Mouse (Mus musculus): ENCODE data around the gene Nat8f6. TPM values are rescaled to one million over a fixed set of nuclear protein-coding genes. Genes with fewer than 3 reads are reported as not detected.

The Nat8f6 gene
- 0.19 and 0.25 TPM in 2 replicates for polyA plus RNA-seq (2021; fragmentation: Nextera tagmentation)
- long read RNA-seq, experiment 1, partial matches to known transcripts: 0 of 10 reads
- long read RNA-seq, experiment 1, other reads (novel, unspliced or antisense): 10 of 10 reads
- long read RNA-seq, experiment 2: 0 reads

GRCm38 (mm10) chr6:85820837-85821236 lies at the start of gene Nat8f6, which contains the start of gene Nat8f5:
Gene Nat8f6, minus strand, starts transcription at chr6:85820954.
Gene Nat8f5, minus strand, starts transcription at chr6:85820972.

GRCm38 (mm10) chr6:85869006-85869405 lies 48.3 kb upstream of the Nat8f6 start, which contains the start of gene Nat8f2:
Gene Nat8f2, minus strand, starts transcription at chr6:85869158.

DNA sequence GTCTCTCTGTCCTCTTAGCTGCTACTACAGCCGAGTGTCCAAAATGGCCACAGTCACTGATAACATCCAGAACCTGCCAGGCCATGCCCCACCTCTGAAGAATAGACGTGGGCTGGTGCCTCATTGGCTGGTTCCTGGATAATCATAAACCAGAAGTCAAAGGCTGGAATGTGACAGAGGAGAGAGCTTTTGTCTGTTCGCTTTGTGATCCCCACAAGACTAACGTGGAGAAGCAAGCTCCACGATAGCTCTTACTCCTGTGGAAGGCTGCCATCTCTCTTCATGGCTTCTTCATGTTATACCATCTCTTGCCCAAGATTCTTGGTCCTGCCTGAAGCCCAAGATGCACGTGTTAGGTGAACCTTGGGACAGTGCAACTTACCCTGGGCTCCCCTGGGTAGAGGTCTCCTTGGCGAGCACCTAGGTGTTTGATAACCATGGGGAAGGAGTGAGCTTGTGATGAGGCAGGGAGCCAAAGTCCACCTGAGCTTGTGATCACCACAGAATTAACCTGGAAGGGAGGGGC lies 11.1 kb upstream of the Nat8f6 start, which contains the start of gene Nat8:
Gene Nat8, minus strand, starts transcription at position 287 of the 526 bp plus-strand sequence.

GRCm38 (mm10) chr6:85765532-85765931 lies 55.2 kb downstream of the Nat8f6 start, which contains the start of gene Nat8f3:
Gene Nat8f3, minus strand, starts transcription at chr6:85765754.

Small RNA genes lying within 50 kb of the gene (microRNA-seq; reads per million reads assigned to microRNA genes)
- not detected for gene Mir6375

Other genes with a start within 250 kb of the Nat8f6 start
- 0.49 and 0.55 TPM in 2 replicates for gene Alms1, start 233.4 kb downstream of the Nat8f6 start, polyA plus RNA-seq (2021; fragmentation: Nextera tagmentation)
- 0.30 and 0.79 TPM in 2 replicates for gene Nat8f7, start 107.7 kb downstream of the Nat8f6 start, polyA plus RNA-seq (2021; fragmentation: Nextera tagmentation)
- 2.8 and 4.4 TPM in 2 replicates for gene Nat8f3, start 55.2 kb downstream of the Nat8f6 start, polyA plus RNA-seq (2021; fragmentation: Nextera tagmentation)
- 4.5 and 6.4 TPM in 2 replicates for gene Nat8f5, start within 50 bp of the Nat8f6 start, polyA plus RNA-seq (2021; fragmentation: Nextera tagmentation)
- 2.3 and 3.8 TPM in 2 replicates for gene Nat8, start 11.1 kb upstream of the Nat8f6 start, polyA plus RNA-seq (2021; fragmentation: Nextera tagmentation)
- gene Nat8f2, start 48.2 kb upstream of the Nat8f6 start, polyA plus RNA-seq (2021; fragmentation: Nextera tagmentation): 0.04 and 0.13 TPM in 2 replicates
- 11.0 and 12.8 TPM in 2 replicates for gene Nat8f4, start 83.9 kb upstream of the Nat8f6 start, polyA plus RNA-seq (2021; fragmentation: Nextera tagmentation)
- gene Tprkb, start 90.9 kb upstream of the Nat8f6 start, polyA plus RNA-seq (2021; fragmentation: Nextera tagmentation): 109 and 129 TPM in 2 replicates
- gene Nat8f1, start 94.7 kb upstream of the Nat8f6 start, polyA plus RNA-seq (2021; fragmentation: Nextera tagmentation): 27.8 and 45.0 TPM in 2 replicates
- 9.8 and 13.4 TPM in 2 replicates for gene Dusp11, start 140.7 kb upstream of the Nat8f6 start, polyA plus RNA-seq (2021; fragmentation: Nextera tagmentation)
- gene Figla, start 195.2 kb upstream of the Nat8f6 start, polyA plus RNA-seq (2021; fragmentation: Nextera tagmentation): not detected in 2 replicates
- 75.0 and 86.8 TPM in 2 replicates for gene Add2, start 207.7 kb upstream of the Nat8f6 start, polyA plus RNA-seq (2021; fragmentation: Nextera tagmentation)

Data from layer of hippocampus, adult 6 months (tissue).